Mouse (Mus musculus): Measurements from ENCODE around the gene Lbhd1. TPM values are rescaled to one million over a fixed set of nuclear protein-coding genes. Genes with fewer than 3 reads are reported as not detected.
"Not testable (repeated sequence)": the region's sequence is repeated elsewhere in the genome, so short reads cannot be mapped to it uniquely, and the experiment has no call there.

Lbhd1 gene
- polyA plus RNA-seq, 1 experiment from 2014 or later: 76.7 TPM

- Histone ChIP-seq H3K27ac (peak within 1 kb of the TSS; percentile 65), H3K9ac (no peak within 1 kb of the TSS), H3K4me3 (no peak within 1 kb of the TSS), H3K36me3 (peaks cover 31% of the 10 kb centered on the region), H3K4me1 (peaks cover 16% of the 10 kb centered on the region), H3K9me3 (no peaks in the 10 kb centered on the region), H3K27me3 (no peaks in the 10 kb centered on the region), H3K4me2 (no peak within 1 kb of the TSS)
- 8% methylated on average over 7 of the region's 7 CpGs for WGBS
- ATAC-seq (ENCODE audit: insufficient number of reproducible peaks, low FRiP score, low TSS enrichment, low read depth): peak; percentile 49; the same call in 1 of the 2 replicates
Observed at GRCm38 (mm10) chr19:8850402-8850901, 33.1 kb upstream of the Lbhd1 start, which contains the start of gene Lrrn4cl. TSS of gene Lrrn4cl (plus strand) at chr19:8850768.

- Histone ChIP-seq H3K36me3 (peaks cover 19% of the 10 kb centered on the region), H3K4me1 (peaks cover 16% of the 10 kb centered on the region), H3K4me2 (no peak overlapping the region), H3K4me3 (no peak overlapping the region), H3K27me3 (no peaks in the 10 kb centered on the region), H3K27ac (no peak overlapping the region), H3K9ac (no peak overlapping the region), H3K9me3 (no peaks in the 10 kb centered on the region)
- 52% methylated on average over 7 of the region's 7 CpGs for WGBS
- no peak for ATAC-seq (ENCODE audit: insufficient number of reproducible peaks, low FRiP score, low TSS enrichment, low read depth)
Observed at GRCm38 (mm10) chr19:8851639-8852038, 31.9 kb upstream of the Lbhd1 start.

DNA sequence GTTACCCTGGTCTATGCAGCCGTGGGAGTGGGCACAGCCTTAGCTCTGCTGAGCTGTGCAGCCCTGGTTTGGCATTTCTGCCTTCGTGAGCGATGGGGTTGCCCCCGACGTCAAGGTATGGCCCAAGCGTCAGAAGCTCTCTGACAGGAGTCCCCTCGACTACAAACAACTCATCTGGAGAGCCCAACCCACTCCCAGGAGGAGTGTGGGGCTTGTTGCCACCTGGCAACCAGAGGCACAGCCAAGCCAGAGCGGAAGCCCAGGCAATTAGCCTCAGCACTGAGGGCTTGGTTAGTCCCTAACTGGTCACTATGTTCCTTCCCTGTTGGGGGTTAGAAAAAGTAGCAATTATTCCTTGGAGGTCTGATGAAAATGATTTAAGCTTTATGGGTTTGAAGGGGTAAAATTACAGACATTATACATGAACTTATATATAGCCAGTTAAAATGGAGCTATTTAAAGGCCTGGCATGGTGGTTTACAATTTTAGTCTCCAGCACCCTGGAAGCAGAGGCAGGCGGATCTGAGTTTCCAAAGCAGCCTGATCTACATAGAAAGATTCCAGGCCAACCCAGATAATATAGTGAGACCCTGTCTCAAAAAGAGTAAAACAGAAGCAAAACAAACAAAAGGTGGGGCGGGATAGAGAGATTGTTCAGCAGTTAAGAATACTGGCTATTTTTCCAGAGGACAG, 31.1 kb upstream of the Lbhd1 start:
- H3K4me3 ChIP-seq: no peak overlapping the region
- peaks cover 16% of the 10 kb centered on the region for H3K4me1 ChIP-seq
- no peaks in the 10 kb centered on the region for H3K9me3 ChIP-seq
- H3K9ac ChIP-seq: no peak overlapping the region
- no peak overlapping the region for H3K4me2 ChIP-seq
- ATAC-seq (ENCODE audit: insufficient number of reproducible peaks, low FRiP score, low TSS enrichment, low read depth): no peak
- H3K36me3 ChIP-seq: peaks cover 12% of the 10 kb centered on the region
- WGBS: 43% methylated on average over 10 of the region's 10 CpGs
- H3K27ac ChIP-seq: no peak overlapping the region
- no peaks in the 10 kb centered on the region for H3K27me3 ChIP-seq

- ATAC-seq (ENCODE audit: insufficient number of reproducible peaks, low FRiP score, low TSS enrichment, low read depth): no peak
- H3K4me3 ChIP-seq: no peak overlapping the region
- 83% methylated on average over 3 of the region's 3 CpGs for WGBS
Observed at GRCm38 (mm10) chr19:8853117-8853516, 30.4 kb upstream of the Lbhd1 start.

DNA sequence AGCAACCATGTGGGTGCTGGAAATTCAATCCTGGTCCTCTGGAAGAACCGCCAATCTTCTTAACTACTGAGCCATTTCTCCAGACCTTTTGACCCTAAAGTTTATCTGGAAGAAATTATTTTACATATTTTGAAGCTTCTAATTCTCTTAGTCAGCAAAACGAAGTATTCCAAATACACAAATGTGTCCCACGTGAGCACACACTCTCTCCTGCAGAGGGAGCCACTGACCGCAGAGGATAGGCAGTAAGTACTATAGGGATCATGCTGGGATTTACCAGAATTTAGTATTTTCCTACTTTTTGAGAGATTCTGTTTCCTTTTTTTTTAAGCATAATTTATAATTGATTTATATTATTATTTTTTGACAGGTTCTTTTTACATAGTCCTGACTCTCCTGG, 25.8 kb upstream of the Lbhd1 start:
- ATAC-seq (ENCODE audit: insufficient number of reproducible peaks, low FRiP score, low TSS enrichment, low read depth): no peak
- H3K36me3 ChIP-seq: no peaks in the 10 kb centered on the region
- H3K27me3 ChIP-seq: no peaks in the 10 kb centered on the region
- no peaks in the 10 kb centered on the region for H3K4me1 ChIP-seq
- H3K4me2 ChIP-seq: no peak overlapping the region
- WGBS: 38% methylated on average over 4 of the region's 4 CpGs
- no peak overlapping the region for H3K27ac ChIP-seq
- no peaks in the 10 kb centered on the region for H3K9me3 ChIP-seq
- no peak overlapping the region for H3K9ac ChIP-seq
- no peak overlapping the region for H3K4me3 ChIP-seq

More at GRCm38 (mm10) chr19:8853117-8853516, 30.4 kb upstream of the Lbhd1 start:
- no peak overlapping the region for H3K9ac ChIP-seq
- H3K36me3 ChIP-seq: peaks cover 6% of the 10 kb centered on the region; the same call in 1 of the 2 replicates
- no peaks in the 10 kb centered on the region for H3K27me3 ChIP-seq
- peaks cover 16% of the 10 kb centered on the region for H3K4me1 ChIP-seq
- no peak overlapping the region for H3K27ac ChIP-seq
- no peaks in the 10 kb centered on the region for H3K9me3 ChIP-seq
- H3K4me2 ChIP-seq: no peak overlapping the region

DNA sequence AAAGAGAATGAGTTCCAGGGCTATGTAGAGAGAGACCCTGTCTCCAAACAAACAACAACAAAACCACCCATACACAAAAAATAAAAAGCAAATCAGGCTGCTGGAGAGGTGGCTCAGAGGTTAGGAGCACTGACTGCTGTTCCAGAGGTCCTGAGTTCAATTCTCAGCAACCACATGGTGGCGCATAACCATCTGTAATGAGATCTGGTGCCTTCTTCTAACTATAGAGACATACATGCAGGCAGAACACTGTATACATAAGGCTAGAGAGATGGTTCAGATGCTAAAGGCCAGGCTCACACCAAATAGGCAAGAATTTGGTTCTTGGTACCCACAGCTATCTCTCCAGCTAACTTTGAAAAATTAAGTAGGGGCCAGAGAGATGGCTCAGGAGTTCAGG, 24.5 kb upstream of the Lbhd1 start:
- Histone ChIP-seq H3K9ac (no peak overlapping the region), H3K36me3 (no peaks in the 10 kb centered on the region), H3K4me2 (no peak overlapping the region), H3K9me3 (no peaks in the 10 kb centered on the region), H3K4me3 (no peak overlapping the region), H3K27ac (no peak overlapping the region), H3K27me3 (no peaks in the 10 kb centered on the region), H3K4me1 (no peaks in the 10 kb centered on the region)
- no peak for ATAC-seq (ENCODE audit: insufficient number of reproducible peaks, low FRiP score, low TSS enrichment, low read depth)
- WGBS: 26% methylated on average over 1 of the region's 1 CpGs

DNA sequence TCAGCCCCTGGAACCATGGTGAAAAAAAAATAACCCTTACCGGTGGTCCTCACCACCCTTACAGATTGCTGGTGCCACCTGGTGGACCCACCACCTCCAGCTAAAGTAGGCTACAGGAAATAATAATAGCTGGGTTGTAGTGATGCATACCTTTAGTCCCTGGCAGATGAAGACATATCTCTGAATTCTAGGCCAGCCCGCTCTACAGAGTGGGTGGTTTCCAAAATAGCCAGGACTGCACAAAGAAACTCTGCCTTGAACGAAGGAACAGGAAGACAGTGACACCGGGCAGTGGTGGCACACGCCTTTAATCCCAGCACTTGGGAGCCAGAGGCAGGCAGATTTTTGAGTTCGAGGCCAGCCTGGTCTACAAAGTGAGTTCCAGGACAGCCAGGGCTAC, 19.3 kb upstream of the Lbhd1 start:
- WGBS: 83% methylated on average over 6 of the region's 6 CpGs
- ATAC-seq (ENCODE audit: insufficient number of reproducible peaks, low FRiP score, low TSS enrichment, low read depth): no peak
- Histone ChIP-seq H3K27ac (no peak overlapping the region), H3K36me3 (no peaks in the 10 kb centered on the region), H3K27me3 (no peaks in the 10 kb centered on the region), H3K9ac (no peak overlapping the region), H3K9me3 (no peaks in the 10 kb centered on the region), H3K4me2 (no peak overlapping the region), H3K4me1 (no peaks in the 10 kb centered on the region), H3K4me3 (no peak overlapping the region)

GRCm38 (mm10) chr19:8870381-8870780, 13.2 kb upstream of the Lbhd1 start:
- Histone ChIP-seq H3K4me2 (peak overlapping the region; percentile 83; the same call in 1 of the 2 replicates), H3K36me3 (peaks cover 24% of the 10 kb centered on the region), H3K4me1 (peaks cover 10% of the 10 kb centered on the region)
- not testable (repeated sequence) for ATAC-seq (ENCODE audit: insufficient number of reproducible peaks, low FRiP score, low TSS enrichment, low read depth); H3K9me3 ChIP-seq; H3K9ac ChIP-seq; H3K27me3 ChIP-seq; H3K27ac ChIP-seq; H3K4me3 ChIP-seq
- WGBS: 80% methylated on average over 3 of the region's 3 CpGs

GRCm38 (mm10) chr19:8870838-8871237, 12.7 kb upstream of the Lbhd1 start:
- Histone ChIP-seq H3K4me2 (peak overlapping the region; percentile 83), H3K27ac (peak overlapping the region; percentile 74), H3K4me3 (peak overlapping the region; percentile 99), H3K27me3 (no peaks in the 10 kb centered on the region), H3K4me1 (peaks cover 10% of the 10 kb centered on the region), H3K36me3 (peaks cover 27% of the 10 kb centered on the region), H3K9ac (peak overlapping the region; percentile 97), H3K9me3 (no peaks in the 10 kb centered on the region)
- no peak for ATAC-seq (ENCODE audit: insufficient number of reproducible peaks, low FRiP score, low TSS enrichment, low read depth)
- 49% methylated on average over 9 of the region's 9 CpGs for WGBS

- Histone ChIP-seq H3K27ac (peak within 1 kb of the TSS; percentile 85), H3K4me2 (peak within 1 kb of the TSS; percentile 83), H3K9ac (peak within 1 kb of the TSS; percentile 97), H3K4me1 (peaks cover 10% of the 10 kb centered on the region), H3K36me3 (peaks cover 34% of the 10 kb centered on the region), H3K9me3 (no peaks in the 10 kb centered on the region), H3K27me3 (no peaks in the 10 kb centered on the region), H3K4me3 (peak within 1 kb of the TSS; percentile 99)
- under 1% methylated on average over 59 of the region's 59 CpGs for WGBS
- ATAC-seq (ENCODE audit: insufficient number of reproducible peaks, low FRiP score, low TSS enrichment, low read depth): peak; percentile 96
Observed at GRCm38 (mm10) chr19:8871267-8872186, 12.0 kb upstream of the Lbhd1 start, which contains the start of gene Ubxn1. TSS of gene Ubxn1 (plus strand) at chr19:8871496.

- Histone ChIP-seq H3K4me2 (peak overlapping the region; percentile 83), H3K27ac (0 out of 2 replicates have a peak overlapping the region, but pooled peaks have one; percentile 5), H3K9me3 (no peaks in the 10 kb centered on the region), H3K27me3 (no peaks in the 10 kb centered on the region), H3K9ac (peak overlapping the region; percentile 97), H3K36me3 (peaks cover 40% of the 10 kb centered on the region), H3K4me1 (peaks cover 10% of the 10 kb centered on the region), H3K4me3 (peak overlapping the region; percentile 99)
- ATAC-seq (ENCODE audit: insufficient number of reproducible peaks, low FRiP score, low TSS enrichment, low read depth): no peak
- 71% methylated on average over 10 of the region's 10 CpGs for WGBS
Observed at GRCm38 (mm10) chr19:8872266-8872840, 11.2 kb upstream of the Lbhd1 start.
